Mouse (Mus musculus) urinary bladder, postnatal 25 days (tissue): ENCODE measurements around the gene Gm14322.
A peak's percentile ranks its signal among the peaks of the same experiment; 100 is the strongest.
"Not testable (repeated sequence)": the region's sequence is repeated elsewhere in the genome, so short reads cannot be mapped to it uniquely, and the experiment has no call there.

ENCODE experiments used
- DNase-seq: peaks from one replicate; pipeline ENCODE4 v3.0.0; 2022; ENCODE audit warnings: low spot score

The Gm14322 gene

GRCm38 (mm10) chr2:177758941-177759558, at the start of gene Gm14322:
Gene Gm14322 (plus strand): TSS chr2:177759288.
- peak; percentile 23 for DNase-seq

- DNase-seq = not testable (repeated sequence)
Observed at GRCm38 (mm10) chr2:177741487-177741886, 17.6 kb upstream of the Gm14322 start.

- DNase-seq = not testable (repeated sequence)
Observed at GRCm38 (mm10) chr2:177787351-177787750, 28.3 kb downstream of the Gm14322 start.

GRCm38 (mm10) chr2:177806170-177806569, 47.1 kb downstream of the Gm14322 start:
- DNase-seq = not testable (repeated sequence)
